Mouse (Mus musculus): ENCODE data around the gene Gpc5.

- TF ChIP-seq HCFC1 (IDR thresholded peaks at IDR 0.05; ENCODE audit: borderline replicate concordance, insufficient read depth, low read length) (no peak), ZNF384 (IDR thresholded peaks at IDR 0.05; ENCODE audit: low read depth, low read length) (no peak), ZC3H11A (IDR thresholded peaks at IDR 0.05; ENCODE audit: borderline replicate concordance, low read depth, low read length) (no peak), CHD2 (IDR thresholded peaks at IDR 0.05; ENCODE audit: low read depth, low read length) (no peak)
Observed at GRCm38 (mm10) chr14:116317491-116317890, 1225.5 kb downstream of the Gpc5 start.
